Mouse (Mus musculus): ENCODE results near the gene Fbrsl1.

DNA sequence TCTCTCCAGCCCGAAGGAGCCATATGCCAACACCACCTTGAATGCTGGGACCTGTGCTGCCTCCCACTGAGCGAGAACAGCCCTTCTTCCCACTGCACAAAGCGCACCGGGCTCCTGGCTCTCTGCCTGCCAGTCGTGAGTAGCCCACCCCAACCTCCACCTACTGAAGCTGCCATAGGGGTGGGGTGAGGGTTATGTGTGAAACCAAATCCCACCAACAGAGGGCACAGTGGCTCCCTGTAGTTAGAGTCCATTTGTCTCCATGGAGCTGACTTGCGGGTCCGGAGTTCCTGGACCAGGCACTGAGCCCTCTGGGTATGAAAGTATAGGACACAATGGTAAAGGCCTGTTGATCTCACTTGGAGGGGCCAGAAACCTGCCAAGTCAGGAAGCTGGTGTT, 93.6 kb downstream of the Fbrsl1 start:
- TF ChIP-seq POLR2A (IDR thresholded peaks at IDR 0.05; ENCODE audit: borderline replicate concordance, extremely low read depth, low read depth, low read length), result no peak
- peak; percentile 46 for TF ChIP-seq CTCF (IDR thresholded peaks at IDR 0.05; ENCODE audit: insufficient read depth, low read length)

All from lung, adult 2 months (tissue).